Mouse (Mus musculus) megakaryocyte, embryonic 14.5 days (primary cell): ENCODE data around the gene Msrb1.

Experiments
- FLI1 ChIP-seq: IDR thresholded peaks from 2 replicates; pipeline ENCODE4 v1.6.1; 2012; ENCODE audit warnings: low read length, inconsistent platforms, mixed read lengths
- GATA1 ChIP-seq: IDR thresholded peaks from 3 replicates; pipeline ENCODE4 v1.6.1; 2012; ENCODE audit warnings: mixed read lengths, low read length, inconsistent platforms, borderline replicate concordance

DNA sequence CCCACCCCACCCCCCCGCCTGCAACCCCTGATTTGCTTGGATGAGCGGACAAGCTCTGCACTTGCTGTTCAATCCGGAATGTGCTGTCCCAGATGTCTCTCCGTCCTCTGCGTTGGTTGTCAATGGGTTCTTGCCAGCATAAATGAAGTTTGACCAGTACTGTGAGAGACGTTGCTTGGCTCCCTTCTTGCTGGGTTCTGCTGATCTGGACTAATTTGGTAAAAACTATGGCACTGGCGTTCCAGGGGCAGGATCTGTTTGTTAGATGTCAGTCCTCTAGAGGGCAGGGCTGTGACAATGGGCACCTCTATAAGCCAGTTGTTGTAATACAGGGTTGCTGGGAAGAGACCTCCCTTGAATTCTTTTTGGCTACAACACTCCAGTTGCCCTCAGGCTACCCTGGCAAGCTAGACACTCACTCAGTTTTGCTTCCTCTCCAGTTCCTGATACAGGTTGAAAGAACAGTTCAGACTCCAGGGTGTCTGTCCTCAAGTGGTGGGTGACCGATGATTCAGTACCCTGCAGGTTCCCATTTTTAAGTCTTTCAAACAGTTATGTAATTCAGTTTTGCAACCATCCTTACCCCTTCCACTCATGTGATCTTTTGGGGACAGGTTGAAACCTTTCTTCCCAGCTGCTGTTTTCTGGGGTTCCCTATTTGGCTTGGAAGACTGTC, 831 bp downstream of the Msrb1 start:
- TF ChIP-seq FLI1 (no peak), GATA1 (no peak)
